Mouse (Mus musculus) heart, adult 9 months (tissue): ENCODE measurements around the gene Pde7b.
A peak's percentile ranks its signal among the peaks of the same experiment; 100 is the strongest.

ENCODE experiments used
- DNase-seq, 2 experiments: peaks; one replicate each; pipeline ENCODE4 v3.0.0; 2022; ENCODE audit warnings: low spot score in 2 of 2

Gene Pde7b

DNA sequence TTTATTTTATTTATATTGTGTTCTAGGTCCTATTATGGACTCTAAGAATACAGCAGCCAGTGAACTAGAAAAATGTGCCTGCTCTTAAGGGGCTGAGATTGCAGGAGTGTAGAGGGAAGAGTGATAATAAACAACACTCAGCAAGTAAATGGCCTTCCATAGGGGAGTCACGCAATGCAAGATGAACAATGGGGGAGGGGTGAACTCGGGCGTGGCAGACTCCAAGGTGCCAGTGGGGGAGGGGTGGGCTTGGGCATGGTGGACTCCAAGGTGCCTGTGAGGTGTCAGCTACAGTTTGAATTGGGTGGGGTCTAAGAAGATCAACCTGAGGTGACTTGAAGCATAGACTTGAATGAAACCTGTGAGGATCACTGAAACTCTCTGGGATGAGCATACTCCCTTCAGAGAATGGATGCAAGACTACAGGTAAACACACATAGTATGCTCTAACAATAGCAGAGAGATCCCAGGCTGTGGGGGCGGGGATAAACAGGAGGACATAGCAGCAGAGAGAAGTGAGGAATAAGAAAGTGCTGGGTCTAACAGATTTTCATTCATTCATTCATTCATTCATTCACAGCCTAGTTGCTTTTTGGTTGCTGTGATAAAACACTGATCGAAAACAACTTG is 230.9 kb downstream of the Pde7b start:
- DNase-seq: no peak

DNA sequence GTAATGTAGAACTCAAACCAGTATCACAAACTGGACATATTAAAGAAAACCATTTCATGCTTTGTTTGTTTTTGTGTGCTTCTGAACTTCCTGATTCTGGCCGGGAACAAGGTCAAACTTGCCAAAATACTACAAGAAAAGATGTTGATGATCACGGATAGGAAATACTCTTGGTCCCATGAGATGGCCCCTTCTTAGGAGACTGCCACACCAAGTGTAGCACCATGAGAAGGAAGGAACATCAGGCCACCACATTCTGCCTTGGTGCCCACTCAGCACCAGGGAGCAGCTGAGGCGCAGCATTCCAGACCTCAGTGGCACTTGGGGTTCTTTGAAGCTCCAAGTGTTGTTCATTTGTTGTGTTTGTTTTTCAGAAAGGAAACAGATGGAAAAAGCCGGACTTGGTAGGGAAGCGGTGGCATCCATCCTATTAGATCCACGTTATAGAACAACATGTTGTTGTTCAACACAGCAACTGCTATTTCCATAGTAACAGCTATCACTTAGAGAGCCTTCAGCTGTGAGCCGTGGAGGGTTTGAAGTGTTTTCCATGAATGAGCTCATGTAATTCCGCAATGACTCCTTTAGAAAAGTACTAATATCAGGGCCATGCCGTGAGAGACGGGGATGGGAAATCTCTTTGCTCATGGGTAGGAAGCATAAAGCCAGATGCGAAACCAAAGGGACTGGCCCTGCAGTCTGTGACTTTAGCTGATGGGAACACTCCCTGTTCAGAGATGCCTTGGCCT is 232.5 kb downstream of the Pde7b start:
- peak; percentile 39 to 58 for DNase-seq

DNA sequence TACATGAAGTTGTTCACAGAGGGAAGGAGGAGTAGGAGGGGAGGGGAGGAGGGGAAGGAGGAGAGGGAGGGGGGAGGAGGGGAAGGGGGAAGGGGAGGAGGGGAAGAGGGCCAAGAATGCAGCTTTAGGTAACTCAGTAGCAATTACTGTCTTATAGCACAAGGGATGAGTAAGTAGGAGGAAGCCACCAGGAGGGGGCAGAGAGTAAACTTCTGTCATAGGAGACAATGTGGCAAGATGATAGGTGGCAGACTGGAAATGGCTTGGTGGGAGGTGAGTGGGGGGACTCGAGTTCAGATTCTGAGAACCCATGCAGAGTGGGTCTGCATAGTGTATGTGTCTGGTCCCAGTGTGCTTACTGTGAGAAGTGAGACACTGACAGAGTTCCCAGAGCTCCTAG is 234.1 kb downstream of the Pde7b start:
- DNase-seq: no peak

DNA sequence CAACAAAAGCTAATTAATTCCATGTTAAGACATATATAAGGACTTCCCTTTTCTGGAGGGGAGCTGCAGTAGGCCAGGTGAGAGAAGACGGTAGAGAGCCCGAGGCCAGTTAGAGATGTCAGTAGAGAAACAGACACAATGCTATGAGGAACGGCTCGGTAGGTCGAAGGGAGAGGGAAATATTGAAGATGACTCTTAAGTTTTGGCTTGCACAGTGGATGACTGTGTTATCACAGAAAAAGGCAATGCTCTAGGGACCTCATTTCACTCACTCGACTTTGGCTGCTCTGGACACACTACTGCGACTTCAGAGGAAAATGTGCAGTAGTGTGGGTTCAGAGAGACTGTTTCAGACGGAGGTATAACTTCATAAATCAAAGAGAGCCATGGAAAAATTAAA is 234.6 kb downstream of the Pde7b start:
- DNase-seq: peak in 1 of 2 experiments; percentile 45

DNA sequence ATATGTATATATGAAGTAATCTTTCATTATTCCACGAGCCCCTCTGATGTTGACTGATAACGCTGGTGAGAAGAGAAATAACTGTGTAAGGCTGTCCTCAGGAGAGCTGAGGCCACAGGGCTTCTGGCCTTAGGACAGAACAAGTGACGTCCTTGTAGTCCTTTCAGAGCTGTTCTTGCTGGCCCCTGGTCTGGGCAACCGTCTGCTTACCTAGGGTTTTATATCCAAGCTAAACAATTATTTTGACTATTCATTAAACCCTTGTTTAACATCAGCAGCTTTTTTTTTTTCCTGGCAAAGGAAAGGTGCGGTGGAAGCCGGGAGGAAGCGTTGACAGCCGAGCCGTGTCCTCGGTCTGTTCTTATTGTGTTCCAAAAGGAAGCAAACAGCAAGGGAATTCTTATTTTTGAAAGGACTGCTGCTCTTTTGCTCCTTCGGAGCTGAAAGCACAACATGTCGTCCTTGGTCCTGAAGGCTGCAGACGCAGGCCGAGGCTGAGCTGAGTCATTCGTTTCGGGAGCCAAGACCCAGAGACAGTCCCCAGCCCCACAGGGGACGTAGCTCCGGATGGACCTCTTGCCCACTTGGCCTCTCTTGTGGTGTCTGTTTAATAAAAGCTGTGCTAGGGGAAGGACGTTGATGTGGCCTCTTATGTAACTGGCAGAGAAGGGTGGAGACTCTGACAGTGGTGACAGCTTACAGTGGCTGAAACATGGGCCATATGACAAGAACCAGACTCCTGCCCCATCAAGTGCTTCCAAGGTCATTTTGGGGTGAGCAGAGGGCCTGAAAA is 238.2 kb downstream of the Pde7b start:
- DNase-seq: peak; percentile 96 to 99

DNA sequence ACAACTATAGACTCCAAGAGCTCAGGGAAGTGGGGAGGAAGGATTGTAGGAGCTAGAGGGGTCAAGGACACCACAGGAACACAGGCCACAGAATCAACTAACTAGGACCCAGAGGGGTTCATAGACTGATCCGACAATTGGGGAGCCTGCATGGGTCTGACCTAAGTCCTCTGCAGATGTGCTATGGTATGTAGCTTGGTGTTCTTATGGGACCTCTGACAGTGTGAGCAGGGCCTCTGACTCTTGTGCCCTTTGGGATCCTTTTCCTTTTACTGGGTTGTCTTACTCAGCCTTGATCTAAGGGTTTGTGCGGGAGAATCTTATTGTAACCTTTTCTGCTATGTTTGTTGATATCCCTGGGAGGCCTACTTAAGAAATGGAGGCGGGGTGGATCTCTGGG is 239.1 kb downstream of the Pde7b start:
- DNase-seq: no peak

DNA sequence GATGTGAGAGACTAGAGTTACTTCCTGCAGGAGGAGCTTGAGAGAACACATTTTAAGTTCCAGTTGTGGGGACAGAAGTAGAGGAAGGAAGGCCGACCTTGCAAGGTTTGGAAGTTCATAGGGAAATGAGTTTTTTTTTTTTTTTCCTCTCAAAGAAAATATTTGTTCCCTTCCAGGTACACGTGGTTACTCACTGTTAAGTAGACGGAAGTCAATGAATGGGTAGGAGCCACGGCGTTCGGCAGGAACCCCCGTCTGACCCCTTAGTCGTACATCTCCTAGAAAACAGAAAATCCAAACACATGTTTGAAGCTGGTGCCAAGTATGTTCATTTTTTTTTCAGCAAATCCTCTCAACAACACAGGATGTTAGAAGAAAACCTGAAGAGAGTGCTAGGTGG is 245.4 kb downstream of the Pde7b start:
- peak in 1 of 2 experiments; percentile 44 for DNase-seq

DNA sequence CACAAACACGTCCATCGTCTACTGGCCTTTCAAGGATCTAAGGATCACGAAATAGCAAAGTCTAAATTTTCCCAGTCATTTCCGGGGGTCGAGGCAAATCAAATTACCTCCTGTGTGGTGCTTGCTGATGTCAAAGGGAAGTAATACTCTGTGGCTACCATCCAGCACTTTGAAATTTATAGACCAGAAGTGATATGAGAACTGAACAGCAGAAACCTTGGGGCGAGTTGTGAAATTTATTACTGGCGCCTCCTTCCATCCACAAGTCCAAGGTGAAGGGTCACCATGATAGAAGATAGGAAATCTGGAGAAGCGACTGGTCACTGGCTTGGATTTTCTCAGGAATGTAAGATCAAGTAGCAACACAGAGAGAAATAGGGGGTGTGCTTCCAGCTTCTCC is 246.4 kb downstream of the Pde7b start:
- no peak for DNase-seq

DNA sequence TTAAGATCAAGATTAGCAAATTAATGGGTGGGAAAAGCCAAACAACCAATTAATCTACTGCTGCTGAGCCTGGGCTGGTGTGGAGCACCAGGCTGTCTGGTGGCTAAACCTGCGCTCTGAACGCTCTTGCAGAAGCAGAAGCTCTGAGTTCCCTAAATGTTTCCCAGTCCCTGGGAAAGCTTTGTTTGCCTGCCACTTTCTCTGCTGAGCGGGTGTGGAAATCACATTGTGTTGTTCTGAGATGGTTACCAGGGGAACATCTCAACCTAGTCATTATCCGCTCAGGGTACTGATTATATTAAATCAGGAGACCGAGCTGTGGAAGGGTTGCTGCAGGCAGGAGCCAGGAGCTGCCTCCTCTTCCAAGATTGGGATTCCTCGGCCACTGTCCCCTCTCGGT is 250.0 kb downstream of the Pde7b start:
- no peak for DNase-seq

DNA sequence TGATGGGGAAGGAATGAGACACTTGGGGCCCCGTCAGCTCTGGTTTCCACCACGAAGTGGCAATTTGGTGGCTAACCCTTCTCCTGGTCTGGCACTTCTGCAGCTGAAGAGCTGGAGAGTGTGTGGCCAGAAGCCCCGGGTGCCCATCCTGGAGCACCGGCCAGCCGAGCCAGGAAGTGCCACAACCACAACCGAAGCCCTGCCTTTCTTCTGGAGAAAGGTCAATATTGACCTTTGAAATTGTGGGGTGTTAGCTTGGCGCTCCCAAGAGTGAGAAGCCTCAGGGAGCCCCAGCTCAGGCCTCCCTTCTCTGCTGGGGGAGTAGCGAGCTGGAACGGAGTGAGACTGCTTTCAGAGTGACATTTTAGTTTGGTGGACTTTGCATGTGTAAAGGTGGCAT is 250.8 kb downstream of the Pde7b start:
- DNase-seq: no peak

DNA sequence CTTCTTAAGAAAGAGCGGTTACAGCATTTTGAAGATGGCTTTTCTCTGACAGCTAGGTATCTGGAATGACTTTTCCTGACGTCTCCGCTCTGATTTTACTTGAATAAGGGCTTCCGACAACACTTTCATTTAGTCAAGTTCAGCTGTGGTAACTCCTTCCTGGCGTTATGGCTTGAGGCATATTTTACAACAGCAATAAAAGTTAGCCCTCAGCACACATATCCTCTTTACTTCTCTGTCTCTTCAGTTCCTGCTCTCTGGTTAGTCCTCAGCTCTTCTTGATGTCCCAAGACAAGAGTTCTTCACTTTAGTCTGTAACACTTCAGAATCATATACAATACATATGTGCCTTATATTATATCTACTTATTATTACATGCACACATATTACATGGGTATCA is 251.4 kb downstream of the Pde7b start:
- no peak for DNase-seq

DNA sequence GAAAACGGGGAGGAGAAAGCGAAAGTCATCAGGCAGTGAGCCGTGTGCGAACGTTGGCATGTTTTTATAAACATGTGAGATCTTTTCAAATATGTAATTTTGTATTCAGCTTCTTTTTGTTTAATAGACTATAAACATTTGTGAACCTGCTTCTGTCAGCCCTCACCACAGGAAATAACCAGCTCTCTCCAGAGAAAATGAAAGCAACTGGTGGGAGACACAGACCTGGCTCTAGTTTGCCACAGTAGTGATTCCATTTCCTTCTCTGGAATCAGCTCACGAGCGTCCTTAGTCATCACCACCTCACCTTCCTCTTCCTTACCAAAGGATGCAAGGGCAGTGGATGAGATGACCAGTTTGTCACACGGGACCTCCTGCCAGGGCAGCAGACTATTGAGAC is 252.9 kb downstream of the Pde7b start:
- DNase-seq: no peak

DNA sequence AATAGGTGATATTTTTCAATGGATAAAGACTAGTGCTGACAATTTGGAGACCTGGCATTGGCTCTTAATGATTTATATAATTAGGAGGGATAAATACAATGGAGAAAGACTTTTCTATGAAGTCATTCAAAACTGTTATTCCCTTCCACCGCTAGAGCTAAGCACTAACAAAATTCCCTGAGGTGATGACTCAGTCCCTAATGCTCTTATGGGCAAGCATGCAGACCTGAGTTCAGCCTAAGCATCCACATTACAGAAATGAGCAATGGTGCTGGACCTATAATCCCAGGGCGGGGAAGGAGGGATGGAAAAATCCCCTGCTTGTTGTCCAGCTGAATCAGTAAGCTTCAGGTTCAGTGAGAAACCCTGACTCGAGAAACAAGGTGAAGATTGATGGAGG is 260.2 kb downstream of the Pde7b start:
- DNase-seq: no peak

DNA sequence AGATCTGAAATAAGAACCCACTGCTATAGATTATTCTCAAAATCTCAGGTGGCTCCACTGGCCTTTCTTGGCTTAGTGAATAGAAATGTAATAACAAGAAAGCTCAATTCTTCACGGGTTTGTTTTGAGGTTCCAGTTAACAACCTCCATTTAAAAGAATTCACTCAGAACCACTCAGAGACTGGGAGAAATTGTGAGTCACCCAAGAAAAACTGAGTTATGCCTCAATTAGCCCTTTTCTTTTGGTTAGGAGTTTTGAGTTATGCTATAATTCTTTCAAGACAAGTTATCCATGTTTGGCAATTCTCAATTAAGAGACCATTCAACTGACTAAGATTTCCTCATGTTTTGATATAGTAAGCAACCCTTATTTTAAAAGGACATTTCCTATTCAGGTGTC is 260.9 kb downstream of the Pde7b start:
- DNase-seq: no peak

DNA sequence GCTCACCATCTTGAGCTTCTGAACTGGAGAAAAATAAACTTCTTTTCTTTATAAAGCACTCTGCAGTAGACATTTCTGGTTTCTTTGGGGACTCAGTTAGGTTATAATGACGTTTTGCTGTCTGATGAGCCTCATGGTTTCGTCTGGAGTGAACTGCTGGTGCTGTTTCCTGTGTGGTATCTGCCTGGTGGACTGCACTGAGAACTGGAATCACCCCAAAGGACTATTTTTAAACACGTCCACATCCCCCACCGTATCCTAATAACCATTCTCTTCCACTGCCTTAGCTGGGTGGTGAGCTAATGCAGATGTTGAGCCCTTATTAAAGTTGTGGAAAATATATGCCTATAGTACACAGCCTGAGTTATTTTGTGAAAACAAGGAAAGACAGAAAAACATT is 262.3 kb downstream of the Pde7b start:
- peak in 1 of 2 experiments; percentile 18 for DNase-seq

DNA sequence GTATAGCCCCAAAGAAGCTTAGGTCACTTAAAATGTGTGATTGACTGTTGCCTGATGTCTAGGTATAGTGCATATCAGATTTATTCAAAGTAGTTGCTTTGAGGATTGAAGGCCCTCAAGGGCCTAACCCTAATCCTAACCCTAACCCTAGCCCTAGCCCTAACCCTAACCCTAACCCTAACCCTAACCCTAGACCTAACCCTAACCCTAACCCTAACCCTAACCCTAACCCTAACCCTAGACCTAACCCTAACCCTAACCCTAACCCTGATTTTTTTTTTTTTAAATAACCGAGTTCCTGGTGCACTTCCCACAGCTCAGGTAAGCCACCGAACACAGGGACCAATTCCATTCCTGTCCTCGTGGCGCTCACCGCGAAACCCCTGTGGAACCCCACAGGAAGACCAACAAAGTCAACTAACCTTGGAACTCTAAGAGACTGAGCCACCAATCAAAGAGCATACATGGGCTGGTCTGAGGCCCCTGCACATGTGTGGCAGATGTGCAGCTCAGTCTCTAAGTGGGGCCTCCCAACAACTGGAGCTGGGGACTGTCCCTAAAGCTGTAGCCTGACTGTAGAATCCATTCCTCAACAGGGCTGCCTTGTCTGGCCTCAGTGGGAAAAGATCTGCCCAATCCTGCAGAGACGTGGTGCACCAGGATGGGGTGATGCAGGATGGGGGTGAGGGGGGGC is 265.1 kb downstream of the Pde7b start:
- DNase-seq: no peak

DNA sequence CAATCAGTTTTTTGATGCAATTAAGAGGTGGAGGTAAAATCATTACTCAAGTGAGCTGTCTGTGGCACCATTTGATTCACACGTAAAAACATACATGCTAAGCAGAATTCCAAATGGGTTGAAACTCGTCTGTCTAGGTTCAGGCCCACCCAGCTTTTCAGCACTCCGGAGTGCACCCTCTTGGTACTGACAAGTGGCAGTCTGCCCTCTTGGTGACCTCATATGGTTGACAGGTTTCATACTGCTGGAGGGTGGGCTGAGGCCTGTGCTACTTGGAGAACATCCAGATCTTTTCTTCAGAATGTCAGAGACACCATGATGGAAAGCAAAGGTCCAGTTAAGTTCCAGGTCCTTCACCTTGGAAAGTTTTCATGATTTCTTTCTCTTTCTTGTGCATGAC is 265.7 kb downstream of the Pde7b start:
- no peak for DNase-seq

DNA sequence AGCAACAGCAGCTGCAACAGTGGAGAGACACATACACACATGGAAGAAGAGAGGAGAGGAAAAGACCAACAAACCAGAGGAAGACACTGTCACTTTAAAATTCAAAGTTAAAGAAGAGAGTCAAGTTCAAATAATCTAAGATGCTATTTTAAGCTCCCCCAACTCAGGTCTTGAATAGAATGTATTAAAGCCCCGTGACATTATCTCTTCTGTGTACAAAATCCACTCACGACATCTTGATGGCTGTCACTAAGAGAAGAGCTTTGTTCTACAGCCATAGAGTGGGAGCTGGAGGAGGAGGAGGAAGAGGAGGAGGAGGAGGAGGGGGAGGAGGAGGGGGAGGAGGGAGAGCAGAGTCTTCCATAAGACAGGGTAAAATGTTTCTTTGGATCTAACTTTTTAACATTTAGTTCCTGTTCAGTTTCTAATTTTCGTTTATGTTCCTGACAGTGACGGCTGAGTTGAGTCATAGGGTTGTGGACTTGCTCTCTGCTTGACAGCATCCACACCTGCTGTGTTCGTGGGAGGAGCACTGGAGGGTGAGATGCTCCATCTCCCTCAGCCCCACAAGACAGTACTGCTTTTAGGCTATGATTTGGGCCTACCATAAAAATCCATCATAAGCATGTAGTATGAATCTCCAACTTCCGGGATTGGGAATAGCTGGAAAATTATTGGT is 270.4 kb downstream of the Pde7b start:
- DNase-seq: no peak

DNA sequence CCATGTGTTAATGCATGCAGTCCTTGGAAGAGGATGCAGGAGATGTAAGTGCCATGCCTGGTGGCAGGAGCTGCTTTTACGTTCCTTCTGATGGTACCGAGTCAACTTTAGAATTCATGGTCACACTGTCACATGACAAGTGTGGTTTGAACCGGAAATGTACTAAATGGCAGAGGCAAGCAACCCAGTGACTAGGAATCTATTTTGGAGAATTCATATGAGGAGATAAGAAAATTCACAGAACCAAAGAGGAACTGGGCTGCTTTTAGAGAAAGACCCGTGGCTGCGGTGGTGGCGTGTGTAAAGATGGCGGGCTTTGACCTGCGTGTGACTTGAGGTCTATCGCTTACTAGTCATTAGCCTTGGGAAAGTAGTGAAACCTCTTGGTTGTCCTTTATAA is 287.4 kb downstream of the Pde7b start:
- DNase-seq: no peak

DNA sequence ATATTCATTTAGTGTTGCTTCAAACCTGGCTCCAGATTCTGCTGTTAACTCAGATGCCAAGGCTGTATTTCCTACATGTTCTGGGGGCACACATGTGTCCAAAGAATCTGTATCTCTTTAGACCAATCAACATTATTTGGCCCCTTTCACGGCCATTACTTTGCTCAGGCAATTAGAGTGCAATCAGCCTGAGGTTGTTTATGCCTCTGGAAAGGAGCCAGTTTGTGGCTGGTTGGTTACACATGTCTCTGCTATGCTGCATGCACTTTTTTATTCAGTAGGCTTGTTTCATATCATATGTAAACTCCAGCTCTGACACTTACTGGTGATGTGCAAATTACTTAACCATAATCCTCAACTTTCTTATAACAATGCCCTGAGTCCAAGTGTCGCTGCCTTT is 287.9 kb downstream of the Pde7b start:
- DNase-seq: no peak

DNA sequence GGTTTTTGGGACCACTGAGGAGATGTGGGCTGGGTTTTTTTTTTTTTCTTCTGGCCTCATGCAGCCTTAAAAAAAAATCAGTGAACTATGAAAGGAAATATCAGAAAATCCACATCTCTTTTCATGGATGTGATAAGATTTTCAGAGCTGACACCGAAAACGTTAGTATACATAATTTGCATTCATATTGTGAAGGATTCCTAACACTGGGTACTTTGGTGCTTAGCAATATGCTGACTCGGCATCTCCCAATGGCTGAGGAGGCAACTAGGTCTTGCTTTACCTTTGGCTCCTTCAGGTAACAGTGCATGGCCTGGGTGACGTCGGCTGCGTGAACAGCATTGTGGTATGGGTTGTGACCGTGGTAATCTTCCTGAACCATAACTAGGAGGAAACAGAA is 289.0 kb downstream of the Pde7b start:
- DNase-seq: no peak

DNA sequence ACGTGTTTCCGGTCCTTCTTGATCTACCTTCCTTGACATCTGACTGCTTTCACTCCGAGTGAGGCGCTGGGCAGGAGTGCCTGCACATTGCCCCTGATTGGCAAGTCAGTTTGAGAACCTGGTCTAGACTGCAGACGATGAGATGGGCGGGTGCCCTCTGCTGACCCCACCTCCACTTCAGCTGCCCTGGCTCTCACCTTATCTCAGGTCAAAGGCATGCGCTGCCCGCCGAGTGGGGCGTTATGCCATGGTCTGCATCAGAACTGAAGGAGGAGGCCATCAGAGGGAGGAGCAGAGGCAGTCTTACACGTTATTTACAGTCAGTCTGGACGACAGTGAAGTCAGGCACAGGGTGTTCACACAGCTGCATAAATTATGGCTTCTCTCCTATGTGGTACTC is 293.5 kb downstream of the Pde7b start:
- DNase-seq: peak in 1 of 2 experiments; percentile 24
